Mouse (Mus musculus): ENCODE results near the gene Fat2.

DNA sequence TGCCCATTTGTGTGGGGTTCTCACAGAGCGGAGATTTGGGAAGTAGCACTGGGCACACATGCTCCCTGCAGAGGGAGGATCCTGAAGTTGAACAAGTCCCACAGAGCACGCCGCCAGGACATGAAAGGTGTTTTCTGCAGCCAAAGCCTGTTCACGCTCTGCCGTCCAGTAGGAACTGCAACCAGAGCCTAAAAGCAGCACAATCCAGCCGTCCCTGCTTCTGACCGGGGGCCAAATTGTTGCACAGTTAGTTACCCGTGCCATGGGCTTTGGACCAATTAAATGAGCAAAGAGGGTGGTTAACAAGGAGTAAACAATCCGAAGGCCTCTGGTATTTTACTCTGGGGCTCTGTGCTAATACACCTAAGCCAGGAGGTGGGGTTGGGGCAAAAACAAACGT lies 31.4 kb upstream of the Fat2 start:
- TF ChIP-seq EP300 (IDR thresholded peaks at IDR 0.05; ENCODE audit: low read depth) (no peak), CTCF (IDR thresholded peaks at IDR 0.05; ENCODE audit: low read depth) (no peak)

Data from liver, postnatal 0 days (tissue).